Mouse (Mus musculus) liver, embryonic 14.5 days (tissue): Measurements from ENCODE around the gene Ankrd27. TPM values are rescaled to one million over a fixed set of nuclear protein-coding genes. Genes with fewer than 3 reads are reported as not detected.

Experiments used
- ATAC-seq: fragments of 200-750 bp; cut with Nextera tagmentation; 2 replicates; pipeline ENCODE4 v1.8.0; 2017; ENCODE audit warnings: moderate number of reproducible peaks, mild to moderate bottlenecking, moderate library complexity; ENCODE audit not compliant: insufficient read depth
- DNase-seq, 3 experiments: peaks; one replicate each; pipeline ENCODE4 v3.0.0-alpha.2; 2012 to 2013; ENCODE audit warnings: low read depth in 3 of 3, low spot score in 3 of 3
- H3K27ac ChIP-seq: fragments of 300-500 bp; sonication (generic); 2 replicates; pipeline ENCODE4 v1.5.1; 2014; ENCODE audit warnings: moderate library complexity, mild to moderate bottlenecking, control low read depth, inconsistent platforms
- H3K27me3 ChIP-seq: fragments of 300-500 bp; sonication (generic); 2 replicates; pipeline ENCODE4 v1.6.1; 2014; ENCODE audit warnings: mild to moderate bottlenecking, low read length, moderate library complexity; ENCODE audit not compliant: control insufficient read depth, insufficient read depth
- H3K36me3 ChIP-seq: fragments of 300-500 bp; sonication (generic); replicated peaks from 2 replicates; pipeline ENCODE4 v1.6.1; 2014; ENCODE audit warnings: low read depth; ENCODE audit not compliant: control insufficient read depth, insufficient read depth
- H3K4me1 ChIP-seq, 2 experiments: fragments of 200-500 bp in 1 of 2; fragments of 300-500 bp in 1 of 2; sonication (generic) in 1 of 2; replicated peaks; 2 replicates each; pipeline ENCODE4 v1.6.1; 2012 to 2014; ENCODE audit warnings: antibody characterized with exemption in 1 of 2, inconsistent platforms in 1 of 2, low read length in 1 of 2; ENCODE audit not compliant: control insufficient read depth in 2 of 2, insufficient read depth in 2 of 2
- H3K4me2 ChIP-seq: fragments of 300-500 bp; sonication (generic); 2 replicates; pipeline ENCODE4 v1.6.1; 2014; ENCODE audit warnings: low read depth, mild to moderate bottlenecking, control low read depth, moderate library complexity
- H3K4me3 ChIP-seq, 2 experiments: fragments of 200-500 bp in 1 of 2; fragments of 300-500 bp in 1 of 2; sonication (generic) in 1 of 2; 2 replicates each; pipeline ENCODE4 v1.5.1; 2012 to 2014; ENCODE audit warnings: low read depth in 2 of 2, low read length in 2 of 2, mild to moderate bottlenecking in 2 of 2, control low read depth in 1 of 2, inconsistent platforms in 1 of 2, moderate library complexity in 1 of 2; ENCODE audit not compliant: insufficient read depth in 1 of 2
- H3K9ac ChIP-seq: fragments of 300-500 bp; sonication (generic); replicated peaks from 2 replicates; pipeline ENCODE4 v1.6.1; 2014; ENCODE audit warnings: mild to moderate bottlenecking, control low read depth, moderate library complexity
- H3K9me3 ChIP-seq: fragments of 300-500 bp; sonication (generic); 2 replicates; pipeline ENCODE4 v1.6.1; 2016; ENCODE audit warnings: low read length, mixed read lengths; ENCODE audit not compliant: control insufficient read depth
- CTCF ChIP-seq: IDR thresholded peaks from 2 replicates; pipeline ENCODE4 v1.5.1; 2016; ENCODE audit warnings: antibody characterized with exemption, low read depth, control low read depth
- EP300 ChIP-seq: IDR thresholded peaks from 2 replicates; pipeline ENCODE4 v1.6.1; 2016; ENCODE audit warnings: antibody characterized with exemption, low read depth
- WGBS: fragments of 180-500 bp; shearing (Covaris S2); extraction: QIAGEN DNeasy Blood & Tissue Kit; methylation state at CpG from one replicate; pipeline ENCODE4 v1.1.7; 2014; ENCODE audit not compliant: insufficient replicate concordance; 5-methylcytosine and 5-hydroxymethylcytosine counted together
- polyA plus RNA-seq, 2 experiments: library from polyadenylated mRNA; depleted of rRNA in 1 of 2; stranded (reverse) in 1 of 2; unstranded in 1 of 2; fragments of >200 nt; fragmentation: Nextera tagmentation in 1 of 2; extraction: Ambion mirVana in 1 of 2; gene quantifications; 2 replicates each; pipeline versions ENCODE4 v1.2.1 to v1.2.3; 2012 to 2014

The Ankrd27 gene
- polyA plus RNA-seq, 2 experiments = 13.5 to 20.9 TPM

GRCm38 (mm10) chr7:35587728-35588127 is 1.7 kb downstream of the Ankrd27 start:
- Histone ChIP-seq H3K36me3 (peaks cover 10% of the 10 kb centered on the region), H3K27me3 (peaks cover 28% of the 10 kb centered on the region), H3K9me3 (no peaks in the 10 kb centered on the region), H3K27ac (no peak overlapping the region), H3K4me1 (peaks cover 29% of the 10 kb centered on the region in 2 experiments), H3K9ac (no peak overlapping the region), H3K4me3 (peak overlapping the region; percentile 13 to 21; a peak in 2 of 4 replicates), H3K4me2 (peak overlapping the region; percentile 93)
- 47% methylated on average over 5 of the region's 5 CpGs for WGBS
- TF ChIP-seq CTCF (no peak), EP300 (no peak)
- ATAC-seq (no peak), DNase-seq (no peak)

- Histone ChIP-seq H3K9me3 (no peaks in the 10 kb centered on the region), H3K36me3 (peaks cover 20% of the 10 kb centered on the region), H3K4me3 (no peak overlapping the region), H3K27me3 (peaks cover 17% of the 10 kb centered on the region), H3K9ac (no peak overlapping the region; the same call in 1 of the 2 replicates), H3K27ac (peak overlapping the region; percentile 49), H3K4me1 (peaks cover 29% of the 10 kb centered on the region in 2 experiments), H3K4me2 (peak overlapping the region; percentile 93)
- WGBS = 19% methylated on average over 9 of the region's 9 CpGs
- peak; percentile 44; the same call in 1 of the 2 replicates for TF ChIP-seq EP300
- no peak for TF ChIP-seq CTCF
- peak; percentile 11; the same call in 1 of the 2 replicates for ATAC-seq
- DNase-seq = peak; percentile 49 to 63 (median 63)
These were observed 2.8 kb downstream of the Ankrd27 start for GRCm38 (mm10) chr7:35588680-35589428.

- peaks cover 25 to 29% of the 10 kb centered on the region in 2 experiments for H3K4me1 ChIP-seq
- H3K9ac ChIP-seq = no peak overlapping the region
- H3K4me2 ChIP-seq = peak overlapping the region; percentile 93
- H3K27me3 ChIP-seq = peaks cover 11% of the 10 kb centered on the region
- peak overlapping the region; percentile 29; the same call in 1 of the 2 replicates for H3K27ac ChIP-seq
- ATAC-seq = no peak
- TF ChIP-seq CTCF = no peak
- no peak for TF ChIP-seq EP300
- H3K9me3 ChIP-seq = no peaks in the 10 kb centered on the region
- H3K36me3 ChIP-seq = peaks cover 23% of the 10 kb centered on the region
- 30% methylated on average over 7 of the region's 7 CpGs for WGBS
- H3K4me3 ChIP-seq = no peak overlapping the region
- DNase-seq = peak in 1 of 3 experiments; percentile 14
These were observed 3.4 kb downstream of the Ankrd27 start for GRCm38 (mm10) chr7:35589485-35589884.

- WGBS = 88% methylated on average over 10 of the region's 10 CpGs
- Histone ChIP-seq H3K4me1 (peaks cover 25 to 29% of the 10 kb centered on the region in 2 experiments), H3K27me3 (no peaks in the 10 kb centered on the region), H3K9ac (no peak overlapping the region), H3K4me2 (no peak overlapping the region), H3K9me3 (no peaks in the 10 kb centered on the region), H3K36me3 (peaks cover 24% of the 10 kb centered on the region), H3K27ac (no peak overlapping the region), H3K4me3 (no peak overlapping the region)
- no peak for DNase-seq
- ATAC-seq = no peak
- no peak for TF ChIP-seq CTCF
- no peak for TF ChIP-seq EP300
These were observed 4.7 kb downstream of the Ankrd27 start for GRCm38 (mm10) chr7:35590731-35591191.

- H3K27ac ChIP-seq = no peak overlapping the region
- H3K27me3 ChIP-seq = no peaks in the 10 kb centered on the region
- ATAC-seq = no peak
- no peak overlapping the region for H3K9ac ChIP-seq
- peaks cover 28% of the 10 kb centered on the region for H3K36me3 ChIP-seq
- TF ChIP-seq CTCF (no peak), EP300 (no peak)
- WGBS = 77% methylated on average over 5 of the region's 5 CpGs
- no peak for DNase-seq
- H3K9me3 ChIP-seq = no peaks in the 10 kb centered on the region
- no peak overlapping the region for H3K4me3 ChIP-seq
- no peak overlapping the region for H3K4me2 ChIP-seq
- peaks cover 3 to 6% of the 10 kb centered on the region in 2 experiments for H3K4me1 ChIP-seq
These were observed 8.3 kb downstream of the Ankrd27 start for GRCm38 (mm10) chr7:35594311-35594710.
